Mouse (Mus musculus) G1E (cell line): Measurements from ENCODE around the gene Rspry1.

ENCODE experiments used
- CTCF ChIP-seq: IDR thresholded peaks from 2 replicates; pipeline ENCODE4 v1.5.1; 2012; ENCODE audit warnings: low read depth, low read length, inconsistent platforms, mixed read lengths
- GATA1 ChIP-seq: IDR thresholded peaks from 2 replicates; pipeline ENCODE4 v1.6.1; 2012; ENCODE audit warnings: borderline replicate concordance, low read length, inconsistent platforms, mixed read lengths
- GATA2 ChIP-seq: IDR thresholded peaks from 2 replicates; pipeline ENCODE4 v1.6.1; 2012; ENCODE audit warnings: low read depth, low read length, inconsistent platforms, borderline replicate concordance
- POLR2AphosphoS5 ChIP-seq: IDR thresholded peaks from 2 replicates; pipeline ENCODE4 v1.6.1; 2012; ENCODE audit warnings: low read depth, low read length, inconsistent platforms; ENCODE audit not compliant: insufficient replicate concordance
- TAL1 ChIP-seq: conservative IDR thresholded peaks from 2 replicates; pipeline ENCODE4 v1.6.1; 2012; ENCODE audit warnings: low read depth, low read length, inconsistent platforms, mixed read lengths

GRCm38 (mm10) chr8:94602471-94603131, 864 bp downstream of the Rspry1 start:
- no peak for TF ChIP-seq CTCF
- TF ChIP-seq GATA1, result no peak
- TF ChIP-seq TAL1, result no peak
- TF ChIP-seq POLR2AphosphoS5, result no peak
- TF ChIP-seq GATA2, result no peak
